Mouse (Mus musculus): ENCODE results near the gene Gm10392. TPM values are rescaled to one million over a fixed set of nuclear protein-coding genes. Genes with fewer than 3 reads are reported as not detected.
A peak's percentile ranks its signal among the peaks of the same experiment; 100 is the strongest.

The Gm10392 gene
- total and polyA plus RNA-seq, 2 experiments from 2014 or later = not detected

DNA sequence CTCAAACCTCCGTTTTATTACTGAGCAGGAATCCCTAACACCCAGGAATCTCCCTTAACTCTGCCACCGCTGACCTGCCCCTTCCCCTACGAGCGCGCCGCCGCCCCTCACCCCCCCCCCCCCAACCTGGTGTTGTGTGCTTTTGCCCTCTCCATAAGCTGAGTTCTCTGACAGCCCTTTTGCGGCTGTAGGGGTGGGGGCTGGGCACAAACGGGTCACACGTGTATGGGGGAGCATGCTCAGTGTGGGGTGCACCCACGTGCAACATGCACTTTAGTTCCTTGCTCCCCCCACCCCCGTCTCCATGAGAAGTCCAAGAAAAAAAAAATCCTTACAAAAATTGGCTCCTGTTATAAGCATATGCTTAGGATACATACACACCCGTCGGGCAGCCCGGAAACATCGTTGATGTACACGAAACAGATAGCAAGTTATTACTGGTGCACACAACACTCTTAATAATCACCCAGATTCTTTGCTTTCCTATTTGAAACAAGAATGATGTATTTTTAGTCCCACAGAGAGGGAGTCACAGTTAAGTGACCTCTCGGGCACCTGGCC lies 26.6 kb downstream of the Gm10392 start:
- Histone ChIP-seq H3K36me3 (ENCODE audit: insufficient read depth, low read length) (no peaks in the 10 kb centered on the region), H3K4me1 (ENCODE audit: insufficient read depth, low read length) (peaks cover 22% of the 10 kb centered on the region; the same call in 1 of the 2 replicates)
- under 1% methylated on average over 18 of the region's 18 CpGs for WGBS

DNA sequence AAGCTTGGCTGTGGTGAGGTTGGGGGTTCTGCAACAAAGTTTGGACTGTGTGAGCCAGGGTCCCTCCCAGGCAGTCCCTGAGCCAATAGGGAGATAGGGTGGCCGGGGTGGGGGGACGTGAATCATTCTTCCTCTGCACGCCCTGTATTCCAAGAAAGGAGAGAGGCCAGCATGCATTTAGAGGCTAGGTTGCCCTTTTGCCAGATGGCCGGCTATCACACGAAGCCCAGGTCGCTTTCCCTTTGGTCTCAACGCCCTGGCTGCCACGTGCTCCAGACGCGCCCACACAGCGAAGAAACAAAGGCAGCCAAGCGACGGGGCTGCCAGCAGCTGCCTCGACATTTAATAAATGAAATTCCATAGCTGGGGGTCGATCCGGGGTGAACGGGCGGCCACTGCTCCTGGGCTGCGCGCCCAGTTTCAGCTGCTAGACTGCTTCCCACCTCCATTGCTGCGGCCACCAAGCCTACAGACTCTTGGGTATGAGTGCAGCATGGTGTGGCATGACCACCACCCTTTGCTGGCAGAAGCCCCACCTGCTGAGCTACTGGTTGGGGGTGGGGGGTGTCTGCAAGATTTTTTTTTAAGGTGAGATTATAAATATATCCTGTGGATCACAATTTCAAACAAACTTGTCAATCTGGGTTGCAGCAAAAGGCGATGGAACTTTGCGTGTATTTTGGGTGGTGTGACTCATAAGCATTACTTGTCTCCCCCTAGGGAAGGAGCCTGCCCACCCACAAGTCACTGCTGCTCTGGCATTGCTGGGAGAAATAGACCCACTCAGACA lies 27.3 kb downstream of the Gm10392 start:
- peak overlapping the region; percentile 86 for H3K4me2 ChIP-seq (ENCODE audit: low read depth, low read length, poor library complexity, severe bottlenecking)
- peak; percentile 48 for ATAC-seq (ENCODE audit: low FRiP score)

More for the DNA sequence above, 26.6 kb downstream of the Gm10392 start:
- peak overlapping the region; percentile 86 for H3K4me2 ChIP-seq (ENCODE audit: low read depth, low read length, poor library complexity, severe bottlenecking)
- no peaks in the 10 kb centered on the region for H3K9me3 ChIP-seq (ENCODE audit: low read length)
- H3K27me3 ChIP-seq (ENCODE audit: insufficient read depth, low read length) = no peaks in the 10 kb centered on the region
- peak overlapping the region; percentile 89 for H3K27ac ChIP-seq (ENCODE audit: low read depth, low read length)
- ATAC-seq (ENCODE audit: low FRiP score) (no peak), DNase-seq (ENCODE audit: low spot score) (no peak)
- peak overlapping the region; percentile 97; the same call in 1 of the 2 replicates for H3K9ac ChIP-seq (replicated peaks; ENCODE audit: low read length, poor library complexity, severe bottlenecking)
- TF ChIP-seq CTCF (IDR thresholded peaks at IDR 0.05) = no peak
- peak overlapping the region; percentile 96 for H3K4me3 ChIP-seq (ENCODE audit: low read depth, low read length)

DNA sequence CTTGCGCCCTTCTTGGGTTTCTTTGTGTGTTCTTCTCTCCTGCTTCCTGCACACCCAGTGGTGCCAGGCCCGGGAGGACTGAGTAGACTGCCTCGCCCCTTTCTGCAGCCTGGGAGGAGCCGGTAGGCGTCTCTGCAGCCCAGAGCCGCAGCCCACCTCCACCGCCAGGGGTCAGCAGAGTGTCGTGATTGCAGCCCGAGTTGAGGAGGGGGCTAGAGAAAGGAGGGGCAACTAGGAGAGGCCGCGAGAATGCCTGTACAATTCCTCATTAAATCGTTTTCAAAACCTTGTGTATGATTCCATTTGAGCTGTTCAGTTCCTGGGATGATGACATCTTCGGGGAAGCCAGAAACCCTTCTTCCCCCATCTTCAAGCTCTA lies 27.9 kb downstream of the Gm10392 start:
- no peaks in the 10 kb centered on the region for H3K36me3 ChIP-seq (ENCODE audit: insufficient read depth, low read length)
- peak overlapping the region; percentile 86 for H3K4me2 ChIP-seq (ENCODE audit: low read depth, low read length, poor library complexity, severe bottlenecking)
- TF ChIP-seq CTCF (IDR thresholded peaks at IDR 0.05) = peak; percentile 99
- H3K9me3 ChIP-seq (ENCODE audit: low read length) = no peaks in the 10 kb centered on the region
- peak overlapping the region; percentile 95 for H3K9ac ChIP-seq (replicated peaks; ENCODE audit: low read length, poor library complexity, severe bottlenecking)
- peak; percentile 95 for DNase-seq (ENCODE audit: low spot score)
- no peaks in the 10 kb centered on the region for H3K27me3 ChIP-seq (ENCODE audit: insufficient read depth, low read length)
- peak; percentile 72 for ATAC-seq (ENCODE audit: low FRiP score)
- peak overlapping the region; percentile 89 for H3K27ac ChIP-seq (ENCODE audit: low read depth, low read length)
- peak overlapping the region; percentile 96 for H3K4me3 ChIP-seq (ENCODE audit: low read depth, low read length)
- 0% methylated on average over 13 of the region's 13 CpGs for WGBS
- peaks cover 35% of the 10 kb centered on the region; the same call in 1 of the 2 replicates for H3K4me1 ChIP-seq (ENCODE audit: insufficient read depth, low read length)

More for the DNA sequence above, 27.3 kb downstream of the Gm10392 start:
- H3K36me3 ChIP-seq (ENCODE audit: insufficient read depth, low read length) = no peaks in the 10 kb centered on the region
- WGBS = under 1% methylated on average over 23 of the region's 23 CpGs
- DNase-seq (ENCODE audit: low spot score) = peak; percentile 72
- H3K9ac ChIP-seq (replicated peaks; ENCODE audit: low read length, poor library complexity, severe bottlenecking) = peak overlapping the region; percentile 47
- peak overlapping the region; percentile 96 for H3K4me3 ChIP-seq (ENCODE audit: low read depth, low read length)
- H3K27me3 ChIP-seq (ENCODE audit: insufficient read depth, low read length) = no peaks in the 10 kb centered on the region
- H3K27ac ChIP-seq (ENCODE audit: low read depth, low read length) = peak overlapping the region; percentile 89
- H3K9me3 ChIP-seq (ENCODE audit: low read length) = no peaks in the 10 kb centered on the region
- TF ChIP-seq CTCF (IDR thresholded peaks at IDR 0.05) = no peak
- peaks cover 29% of the 10 kb centered on the region; the same call in 1 of the 2 replicates for H3K4me1 ChIP-seq (ENCODE audit: insufficient read depth, low read length)

DNA sequence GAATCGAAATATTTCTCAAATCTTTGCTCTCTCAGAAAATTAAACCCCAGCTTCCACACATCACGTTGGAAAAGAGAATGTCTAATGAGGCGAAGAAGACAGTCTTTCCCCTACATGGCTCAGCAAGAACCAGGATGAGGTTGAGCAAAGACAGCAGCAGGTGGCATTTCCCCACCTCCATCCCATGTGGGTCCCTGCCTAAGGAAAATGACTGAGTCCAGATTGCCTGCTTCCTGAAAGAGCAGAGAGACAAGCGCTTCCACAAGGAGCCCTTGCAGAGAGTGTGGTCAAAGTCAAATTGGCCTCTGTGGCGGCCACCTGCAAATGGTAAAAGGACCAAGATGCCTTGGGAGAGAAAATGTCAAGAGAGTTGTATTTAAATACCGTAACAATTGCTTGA lies 28.5 kb downstream of the Gm10392 start:
- DNase-seq (ENCODE audit: low spot score) (no peak), ATAC-seq (ENCODE audit: low FRiP score) (no peak)
- 59% methylated on average over 6 of the region's 6 CpGs for WGBS
- Histone ChIP-seq H3K9me3 (ENCODE audit: low read length) (no peaks in the 10 kb centered on the region), H3K36me3 (ENCODE audit: insufficient read depth, low read length) (no peaks in the 10 kb centered on the region), H3K4me3 (ENCODE audit: low read depth, low read length) (peak overlapping the region; percentile 90), H3K27me3 (ENCODE audit: insufficient read depth, low read length) (no peaks in the 10 kb centered on the region), H3K4me2 (ENCODE audit: low read depth, low read length, poor library complexity, severe bottlenecking) (peak overlapping the region; percentile 86), H3K9ac (replicated peaks; ENCODE audit: low read length, poor library complexity, severe bottlenecking) (peak overlapping the region; percentile 95), H3K27ac (ENCODE audit: low read depth, low read length) (peak overlapping the region; percentile 89), H3K4me1 (ENCODE audit: insufficient read depth, low read length) (peaks cover 40% of the 10 kb centered on the region; the same call in 1 of the 2 replicates)
- TF ChIP-seq CTCF (IDR thresholded peaks at IDR 0.05) = no peak

DNA sequence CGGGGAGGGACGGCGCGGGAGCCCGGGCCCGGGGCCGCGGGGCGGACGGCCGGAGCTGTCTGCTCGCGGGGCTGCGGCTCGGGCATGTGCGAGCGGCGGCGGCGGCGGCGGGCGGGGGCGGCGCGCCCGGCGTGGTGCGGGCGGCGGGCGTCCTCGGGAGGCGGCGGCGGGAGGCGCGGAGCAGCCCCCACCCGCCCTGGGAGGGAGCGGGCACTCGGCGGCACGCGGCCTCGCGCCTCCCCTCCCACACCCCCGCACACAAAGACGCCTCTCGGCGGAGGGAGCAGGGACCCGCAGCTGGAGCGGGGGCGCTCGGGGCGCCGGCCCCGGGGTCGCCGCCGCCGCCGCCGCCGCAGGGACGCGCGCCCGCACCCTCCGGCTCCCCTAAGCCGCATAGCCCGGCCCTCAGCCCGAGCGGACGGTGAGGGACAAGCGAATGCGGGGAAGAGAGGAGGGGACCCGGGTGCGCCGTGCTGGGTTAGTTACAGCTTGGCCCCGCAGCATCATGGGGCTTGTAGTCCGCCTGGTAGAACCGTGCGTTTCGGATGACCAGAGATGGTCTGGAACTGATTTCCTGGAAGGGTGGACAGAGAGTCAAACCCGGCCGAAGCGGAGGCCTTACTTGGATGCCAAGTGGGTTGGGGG lies 29.3 kb downstream of the Gm10392 start, which contains the start of gene Ankrd13b:
Gene Ankrd13b (minus strand): TSS at position 88 of the 645 bp plus-strand sequence.
- no peaks in the 10 kb centered on the region for H3K27me3 ChIP-seq (ENCODE audit: insufficient read depth, low read length)
- H3K36me3 ChIP-seq (ENCODE audit: insufficient read depth, low read length) = no peaks in the 10 kb centered on the region
- peak within 1 kb of the TSS; percentile 90 for H3K4me3 ChIP-seq (ENCODE audit: low read depth, low read length)
- peak within 1 kb of the TSS; percentile 86 for H3K4me2 ChIP-seq (ENCODE audit: low read depth, low read length, poor library complexity, severe bottlenecking)
- no peaks in the 10 kb centered on the region for H3K9me3 ChIP-seq (ENCODE audit: low read length)
- TF ChIP-seq CTCF (IDR thresholded peaks at IDR 0.05) = no peak
- peak; percentile 90 for DNase-seq (ENCODE audit: low spot score)
- peak within 1 kb of the TSS; percentile 89 for H3K27ac ChIP-seq (ENCODE audit: low read depth, low read length)
- H3K4me1 ChIP-seq (ENCODE audit: insufficient read depth, low read length) = peaks cover 40% of the 10 kb centered on the region; the same call in 1 of the 2 replicates
- under 1% methylated on average over 32 of the region's 87 CpGs for WGBS
- peak; percentile 50; the same call in 1 of the 2 replicates for ATAC-seq (ENCODE audit: low FRiP score)
- peak within 1 kb of the TSS; percentile 95 for H3K9ac ChIP-seq (replicated peaks; ENCODE audit: low read length, poor library complexity, severe bottlenecking)

Data from midbrain, postnatal 0 days (tissue).